Mouse (Mus musculus) gastrocnemius, adult 8-10 months (tissue): ENCODE data around the gene M6pr. TPM values are rescaled to one million over a fixed set of nuclear protein-coding genes. Genes with fewer than 3 reads are reported as not detected.
"Not testable (repeated sequence)": the region's sequence is repeated elsewhere in the genome, so short reads cannot be mapped to it uniquely, and the experiment has no call there.

Experiments used
- DNase-seq, 2 experiments: peaks; one replicate each; pipeline ENCODE4 v3.0.0; 2022; ENCODE audit warnings: low spot score in 2 of 2
- total RNA-seq, 4 experiments: library from RNA; stranded (reverse); gene quantifications; 2 replicates each; pipeline ENCODE4 v1.2.4; 2022

Gene M6pr
- total RNA-seq, 4 experiments from 2014 or later = 19.2 to 22.7 (median 21.5) TPM

DNA sequence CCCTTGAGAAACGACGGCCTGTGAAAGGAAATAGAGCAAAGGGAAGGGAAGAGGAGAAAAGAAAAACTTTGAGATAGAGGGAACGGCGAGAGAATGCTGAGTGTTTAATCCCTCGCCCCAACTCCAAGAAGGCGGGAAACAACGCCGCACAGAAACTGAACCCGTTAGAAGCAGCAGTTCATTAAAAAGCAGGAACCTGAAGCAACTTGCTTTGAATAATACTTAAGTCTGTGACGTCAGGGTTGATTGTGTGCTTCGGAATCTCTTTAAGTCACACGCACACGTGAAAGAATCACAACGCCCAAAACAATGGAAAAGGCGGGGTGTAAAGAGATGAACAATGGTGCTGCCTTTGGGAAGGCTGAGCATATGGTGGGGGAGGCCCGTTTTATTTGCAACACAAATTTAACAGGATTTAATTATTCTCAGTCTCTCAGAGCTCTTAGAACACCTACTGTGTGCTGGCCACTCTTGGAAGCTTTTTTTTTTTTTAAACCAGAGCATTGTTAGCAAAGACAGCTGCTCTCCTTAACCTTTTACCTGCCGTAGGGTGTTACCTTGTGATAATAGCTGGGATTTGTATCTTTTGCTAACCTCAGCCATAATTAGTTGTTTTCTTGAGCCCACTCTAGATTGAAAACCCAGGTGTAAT is 32.0 kb downstream of the M6pr start, which contains the start of gene Phc1:
TSS of gene Phc1 (minus strand) at position 213 of the 652 bp plus-strand sequence.
- no peak for DNase-seq

DNA sequence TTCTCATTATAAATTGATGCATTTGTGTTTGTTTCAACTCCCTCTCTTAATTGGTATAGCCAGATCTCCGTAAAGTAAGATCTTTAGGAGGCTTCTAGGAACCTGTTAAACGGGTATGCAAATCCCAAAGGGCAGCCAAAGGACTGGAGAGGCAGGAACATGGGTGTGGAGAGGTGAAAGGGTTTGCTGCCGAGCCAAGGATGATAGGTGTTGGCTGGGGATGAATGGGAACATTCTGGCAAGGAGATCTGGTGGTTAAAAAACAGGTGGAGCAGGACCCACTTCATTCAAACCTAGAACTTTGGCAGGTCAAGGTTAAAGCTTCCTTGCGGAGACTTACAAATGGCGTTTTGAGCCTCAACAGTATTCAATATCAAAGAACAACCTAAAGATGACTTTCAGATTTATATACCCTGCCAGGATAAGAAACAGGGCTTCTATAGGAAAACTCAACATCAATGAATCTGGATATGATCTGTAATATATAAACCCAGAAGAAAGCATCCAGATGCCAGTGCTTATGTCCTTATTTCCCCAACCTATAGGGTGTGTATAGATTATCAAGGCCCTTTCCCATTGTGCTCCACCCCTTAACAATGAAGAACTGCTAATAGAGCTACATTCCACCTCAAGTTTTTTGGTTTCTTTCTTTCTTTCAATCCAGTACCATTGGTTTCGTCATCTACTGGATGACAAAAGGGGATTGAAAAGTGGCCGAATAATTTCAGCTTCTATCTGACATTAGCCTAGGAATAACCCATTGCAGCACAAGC is 32.7 kb downstream of the M6pr start:
- no peak for DNase-seq

DNA sequence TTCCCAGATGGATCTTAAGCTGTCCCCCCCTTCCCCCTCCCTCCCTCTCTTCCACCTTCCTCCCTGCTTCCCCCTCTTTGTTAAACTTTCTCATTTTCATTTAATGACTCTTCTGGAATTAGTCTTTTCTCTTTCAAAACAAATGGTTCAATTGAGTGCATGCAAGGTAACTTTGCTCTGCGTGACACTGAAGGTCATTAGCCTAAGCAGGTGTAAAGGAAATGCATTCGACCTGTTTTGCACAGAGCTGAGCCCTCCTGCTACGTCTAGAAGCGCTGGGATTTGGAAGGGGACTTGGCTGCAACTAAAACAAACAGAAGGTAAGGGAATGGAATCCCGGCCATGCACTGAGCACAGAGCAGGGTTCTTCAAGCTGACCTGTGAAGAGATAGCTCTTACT is 33.6 kb downstream of the M6pr start:
- no peak for DNase-seq

DNA sequence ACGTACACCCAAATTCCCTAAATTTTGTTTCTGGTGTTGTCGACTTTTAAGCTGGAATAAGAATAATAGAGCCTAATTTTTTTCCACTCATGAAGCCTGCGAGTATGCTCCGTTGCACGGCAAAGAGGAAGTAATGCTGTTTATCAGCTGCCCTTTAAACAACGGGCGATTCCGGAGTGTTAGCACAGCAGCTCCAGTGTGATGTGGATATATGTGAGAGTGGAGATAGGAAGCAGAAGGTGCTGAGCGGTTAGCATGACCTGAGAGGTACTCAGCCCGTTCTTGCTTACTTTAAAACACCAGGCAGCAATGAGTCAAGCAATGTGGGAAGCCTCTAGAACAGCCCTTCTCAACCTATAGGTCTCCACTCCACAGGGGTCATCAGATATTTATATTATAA is 35.2 kb downstream of the M6pr start:
- DNase-seq = no peak

DNA sequence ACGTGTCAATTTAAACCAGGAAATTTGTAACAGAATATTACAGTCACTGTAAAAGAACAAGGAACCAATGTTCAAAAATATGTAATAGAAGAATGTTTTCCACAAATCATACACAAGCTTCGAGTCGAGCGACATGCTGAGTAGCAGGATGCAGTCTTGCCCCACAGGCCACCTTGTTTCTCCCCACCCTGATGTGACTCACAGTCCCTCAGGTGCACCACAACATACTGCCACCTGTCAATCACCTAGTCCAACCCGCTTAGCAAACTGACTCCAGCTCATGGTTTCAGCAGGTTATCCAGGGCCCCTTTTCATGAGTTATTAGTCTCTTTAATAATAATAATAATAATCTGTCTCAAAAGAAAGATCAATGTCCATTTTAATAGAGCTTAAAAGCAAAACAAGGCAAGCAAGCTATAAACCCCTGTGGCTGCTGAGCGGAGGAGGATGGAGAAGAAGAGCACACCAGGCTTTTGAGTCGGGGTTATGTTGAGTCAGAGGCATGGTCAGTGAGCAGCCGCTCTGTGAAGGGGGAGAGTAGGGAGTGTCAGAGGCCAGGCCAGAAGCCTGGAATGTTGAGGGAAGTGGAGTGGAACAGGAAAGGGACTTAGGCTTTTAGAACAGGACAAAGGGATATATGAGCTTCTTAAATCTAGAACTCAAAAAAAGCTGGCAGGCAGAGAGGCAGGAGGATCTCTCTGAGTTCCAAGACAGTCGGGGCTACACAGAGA is 36.0 kb downstream of the M6pr start:
- no peak for DNase-seq

DNA sequence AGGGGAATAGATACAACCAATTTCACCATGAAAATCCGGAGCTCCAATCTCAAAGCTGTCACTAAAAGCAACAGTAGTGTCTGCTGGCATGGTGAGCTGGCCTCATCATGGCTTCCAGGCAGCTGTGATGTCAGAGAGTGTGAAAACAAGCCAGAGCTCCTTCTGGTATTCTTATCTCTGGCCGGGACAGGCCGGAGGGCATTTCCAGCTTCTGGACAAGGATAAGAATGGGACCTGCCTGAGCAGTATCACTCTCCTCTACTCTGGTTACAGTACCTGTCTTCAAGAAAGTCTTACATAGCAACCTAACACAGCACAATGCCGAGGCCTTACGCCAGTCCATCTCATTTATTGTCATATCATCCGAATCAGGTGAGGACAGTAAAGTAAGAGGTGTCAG is 37.2 kb downstream of the M6pr start:
- DNase-seq = no peak

DNA sequence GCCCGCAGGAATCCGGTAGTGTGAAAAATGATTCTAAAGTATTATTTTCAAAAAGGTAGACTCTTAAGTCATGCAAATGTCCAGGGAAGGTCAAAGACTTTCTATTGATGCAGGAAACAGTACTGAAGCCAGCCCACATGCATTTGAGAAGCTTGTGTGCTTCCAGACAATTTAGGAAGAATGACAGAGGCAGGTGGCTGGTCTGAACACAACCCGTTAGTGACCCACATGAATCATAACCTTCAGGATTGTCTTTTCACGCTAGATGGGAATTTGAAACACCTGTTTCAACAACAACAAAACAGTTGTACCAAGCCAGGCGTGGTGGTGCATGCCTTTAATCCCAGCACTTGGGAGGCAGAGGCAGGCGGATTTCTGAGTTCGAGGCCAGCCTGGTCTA is 37.9 kb downstream of the M6pr start:
- DNase-seq = no peak

DNA sequence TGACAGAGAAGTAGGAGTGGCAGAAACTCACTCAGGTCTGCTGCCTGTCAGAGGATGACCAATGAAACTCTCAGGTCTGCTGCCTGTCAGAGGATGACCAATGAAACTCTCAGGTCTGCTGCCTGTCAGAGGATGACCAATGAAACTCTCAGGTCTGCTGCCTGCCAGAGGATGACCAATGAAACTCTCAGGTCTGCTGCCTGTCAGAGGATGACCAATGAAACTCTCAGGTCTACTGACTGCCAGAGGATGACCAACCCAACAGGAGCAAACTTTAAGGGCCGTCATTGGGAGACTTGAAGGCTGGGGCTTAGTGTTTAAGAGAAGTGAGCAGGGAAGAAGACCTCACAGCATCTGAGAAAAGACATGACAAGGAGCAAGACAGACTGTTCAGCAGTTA is 38.8 kb downstream of the M6pr start:
- DNase-seq = not testable (repeated sequence)

DNA sequence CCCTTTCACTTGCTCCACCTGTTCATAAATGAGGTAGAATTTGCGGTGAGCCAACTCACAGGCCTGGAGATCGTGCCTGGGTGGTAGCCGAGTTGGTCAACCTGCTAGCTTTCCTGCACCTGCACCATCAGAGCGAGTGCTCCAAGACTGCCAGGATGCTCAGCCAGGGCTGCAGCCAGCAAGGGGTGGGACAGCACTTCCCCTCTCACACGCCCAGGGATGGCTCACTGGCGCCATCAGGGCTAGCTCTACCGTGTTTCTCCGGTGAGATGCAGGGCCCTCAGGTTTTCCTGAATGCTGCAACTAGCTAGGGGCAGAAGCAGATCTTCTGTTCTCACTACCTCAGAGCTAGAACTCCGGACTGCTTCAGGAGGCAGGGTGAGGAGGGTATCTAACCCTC is 47.4 kb downstream of the M6pr start:
- DNase-seq = no peak

DNA sequence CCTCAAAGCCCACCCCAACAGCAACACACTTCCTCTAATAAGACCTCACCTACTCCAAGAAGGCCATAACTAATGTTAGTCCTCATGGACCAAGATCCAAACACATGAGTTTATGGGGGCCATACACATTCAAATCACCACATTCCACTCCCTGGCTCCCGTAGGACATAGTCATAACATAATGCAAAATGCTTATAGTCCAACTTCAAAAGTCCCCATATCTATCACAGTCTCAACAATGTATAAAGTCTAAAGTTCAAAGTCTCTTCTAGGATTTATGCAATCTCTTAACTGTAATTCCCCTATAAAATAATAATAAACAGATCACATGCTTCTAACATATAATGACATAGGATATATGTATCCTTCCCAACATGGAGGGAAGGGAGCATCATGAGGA is 48.6 kb downstream of the M6pr start:
- DNase-seq = no peak

DNA sequence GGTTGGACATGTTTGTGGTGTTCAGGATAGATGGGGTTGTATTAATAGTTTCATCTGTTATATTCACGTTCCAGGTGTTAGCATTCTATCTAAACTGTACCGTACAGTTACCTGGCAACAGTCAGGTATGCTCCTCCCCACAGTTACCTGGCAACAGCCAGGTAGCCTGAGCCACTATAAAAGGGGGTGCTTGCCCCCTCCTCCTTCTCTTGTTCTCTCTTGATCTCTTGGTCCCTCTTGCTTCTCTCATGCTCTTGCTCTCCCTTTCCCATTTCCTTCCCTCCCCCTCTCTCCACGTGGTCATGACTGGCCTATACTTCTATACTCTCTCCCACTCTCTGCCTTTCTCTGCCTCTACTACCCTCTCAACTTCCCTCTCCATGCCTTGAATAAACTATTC is 57.2 kb downstream of the M6pr start:
- no peak for DNase-seq

DNA sequence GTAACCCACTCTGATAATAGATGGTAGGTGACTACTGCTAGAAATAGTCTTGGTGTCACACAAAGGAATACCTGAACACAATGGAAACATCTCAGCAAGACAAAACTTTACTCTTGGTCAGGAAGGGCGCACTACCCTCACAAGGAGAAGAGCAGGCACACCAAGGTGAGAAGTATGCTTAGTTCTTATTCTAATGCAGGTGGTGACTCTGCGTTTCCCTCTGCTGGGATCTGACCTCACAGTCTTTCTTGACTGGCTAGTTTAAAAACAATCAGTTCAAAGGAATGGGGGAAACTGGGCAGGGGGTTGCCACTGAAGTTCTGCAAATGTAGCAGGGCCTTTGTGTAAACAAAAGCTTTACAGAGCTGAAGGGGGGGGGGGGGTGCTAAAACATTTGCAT is 57.8 kb downstream of the M6pr start:
- no peak for DNase-seq

DNA sequence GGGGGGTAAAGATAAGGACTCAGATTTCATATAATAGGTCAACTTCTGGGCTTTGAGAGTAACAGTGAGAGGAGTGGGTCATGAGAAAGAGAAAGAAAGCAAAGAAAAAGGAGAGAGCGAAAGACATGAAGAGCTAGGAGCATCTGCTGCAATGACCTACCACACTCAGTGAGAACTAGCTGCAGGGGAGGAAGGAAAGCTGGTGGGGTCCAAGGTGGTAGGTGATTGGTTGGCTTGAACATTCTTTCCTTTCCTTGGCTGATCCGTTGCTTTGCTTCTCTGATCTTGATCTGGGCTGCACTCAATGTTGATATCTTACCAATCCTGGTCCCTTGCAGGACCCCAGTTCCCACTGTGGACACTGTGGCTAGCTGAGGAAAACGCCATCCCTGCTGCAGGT is 58.5 kb downstream of the M6pr start:
- no peak for DNase-seq

Other genes with a start within 250 kb of the M6pr start
- gene Klrg1, start 25.8 kb upstream of the M6pr start, total RNA-seq = under 1 TPM in 1 of 4 experiments, not detected in 3; 0.27 TPM
- gene Phc1, start 31.8 kb downstream of the M6pr start, total RNA-seq = 10 to 100 TPM; 28.7 to 43.0 (median 33.0) TPM
- gene Rimklb, start 190.0 kb downstream of the M6pr start, total RNA-seq = 1 to 10 TPM in 1 of 4 experiments, under 1 TPM in 2, not detected in 1; 0.22 to 1.3 (median 0.80) TPM
- 10 to 100 TPM in 3 of 4 experiments, 1 to 10 TPM in 1; 9.2 to 17.7 (median 13.8) TPM for gene Mfap5, start 197.1 kb downstream of the M6pr start, total RNA-seq
- gene Aicda, start 245.1 kb downstream of the M6pr start, total RNA-seq = not detected